Mouse (Mus musculus) megakaryocyte progenitor cell, adult 5-6 weeks (primary cell): ENCODE data around the gene Pfkfb4. TPM values are rescaled to one million over a fixed set of nuclear protein-coding genes. Genes with fewer than 3 reads are reported as not detected.

Source experiments
- ATAC-seq: replicated peaks from 2 replicates; pipeline ENCODE4 v1.8.0; 2016; ENCODE audit warnings: mild to moderate bottlenecking, moderate TSS enrichment, inconsistent platforms; ENCODE audit not compliant: poor library complexity
- total RNA-seq, 2 experiments: library from RNA; stranded (forward) in 1 of 2; stranded (reverse) in 1 of 2; fragments of 157-497, 149-512 nt in 1 of 2; fragments of 200-1000 nt in 1 of 2; gene quantifications; 2 replicates each; pipeline versions ENCODE4 v1.2.3 to v1.2.4; 2015 to 2017

Pfkfb4 gene
- total RNA-seq, 2 experiments from 2014 or later = 5.9 to 13.5 TPM

DNA sequence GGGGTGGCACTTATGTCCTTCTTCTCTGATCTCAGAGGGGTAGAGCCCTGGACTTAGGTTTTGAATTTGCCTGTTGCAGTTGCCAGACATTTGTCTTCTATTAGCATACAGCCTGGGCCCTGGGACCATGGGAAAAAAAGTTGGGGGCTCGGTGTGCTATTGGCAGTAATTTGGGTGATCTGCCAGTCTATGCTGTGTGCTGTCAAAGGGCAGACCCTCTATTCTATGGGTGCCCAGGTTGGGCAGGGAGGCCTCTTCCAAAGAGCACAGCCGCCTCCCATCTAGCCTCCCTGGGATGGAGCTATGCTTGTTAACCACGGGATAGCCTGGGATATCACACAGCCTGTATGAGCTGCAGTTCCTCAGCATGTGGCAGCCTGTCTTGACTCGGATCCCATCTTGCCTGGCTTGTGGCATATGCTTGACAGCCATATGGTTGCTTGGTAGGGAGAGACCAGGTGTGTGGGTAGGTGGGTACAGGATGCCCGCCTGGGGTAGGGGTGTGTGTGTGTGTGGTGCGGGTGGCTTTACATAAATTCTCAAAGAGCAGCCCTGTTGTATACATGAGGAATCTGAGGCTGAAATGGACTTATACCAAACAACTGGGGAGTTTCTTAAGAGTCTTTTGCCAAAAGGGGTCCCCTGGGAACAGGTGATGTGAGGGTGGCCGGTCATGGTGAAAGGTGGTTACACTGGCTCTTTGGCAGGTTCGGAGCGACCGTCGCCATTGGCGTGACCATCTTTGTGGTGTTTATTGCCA lies 63.9 kb downstream of the Pfkfb4 start:
- ATAC-seq = no peak

DNA sequence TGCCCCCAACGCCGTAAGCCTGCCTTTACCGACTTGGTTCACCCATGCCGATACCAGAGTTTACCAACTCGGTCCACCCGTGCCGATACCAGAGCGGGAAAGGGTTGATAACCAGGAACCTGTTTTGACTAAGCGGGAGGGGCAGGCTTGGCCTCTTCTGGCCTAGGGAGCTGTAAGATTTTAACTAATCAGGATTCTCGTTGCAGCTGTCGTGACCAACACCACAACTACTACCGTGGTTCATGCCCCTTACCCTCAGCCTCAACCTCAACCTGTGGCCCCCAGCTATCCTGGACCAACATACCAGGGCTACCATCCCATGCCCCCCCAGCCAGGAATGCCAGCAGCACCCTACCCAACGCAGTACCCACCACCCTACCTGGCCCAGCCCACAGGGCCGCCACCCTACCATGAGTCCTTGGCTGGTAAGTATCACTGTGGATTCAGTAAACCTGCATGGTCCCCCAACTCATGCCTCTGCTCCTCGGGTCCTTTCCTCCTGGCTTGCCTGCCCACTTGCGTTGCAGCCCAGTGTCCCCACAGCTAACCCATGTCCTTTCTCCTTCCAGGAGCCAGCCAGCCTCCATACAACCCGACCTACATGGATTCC lies 64.6 kb downstream of the Pfkfb4 start:
- ATAC-seq = no peak

DNA sequence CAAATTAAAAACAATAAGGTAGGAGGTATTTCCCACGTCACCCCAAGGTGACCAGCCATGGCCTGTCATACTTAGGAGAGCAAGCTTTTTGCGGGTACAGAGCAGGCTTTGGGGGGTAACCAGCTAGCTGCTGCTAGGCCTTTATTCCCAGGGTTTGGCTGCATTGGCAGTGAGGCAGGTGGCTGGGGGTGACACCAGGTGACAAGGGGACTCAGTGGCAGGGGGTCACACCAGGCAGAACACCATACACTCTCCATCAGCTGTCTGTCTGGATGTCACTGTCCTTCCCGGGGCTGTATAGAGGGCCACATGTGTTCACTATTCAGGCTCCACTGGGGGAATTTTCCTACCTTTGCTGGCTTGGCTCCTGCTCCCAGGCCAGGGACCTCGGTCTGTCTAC lies 65.3 kb downstream of the Pfkfb4 start:
- ATAC-seq = no peak

DNA sequence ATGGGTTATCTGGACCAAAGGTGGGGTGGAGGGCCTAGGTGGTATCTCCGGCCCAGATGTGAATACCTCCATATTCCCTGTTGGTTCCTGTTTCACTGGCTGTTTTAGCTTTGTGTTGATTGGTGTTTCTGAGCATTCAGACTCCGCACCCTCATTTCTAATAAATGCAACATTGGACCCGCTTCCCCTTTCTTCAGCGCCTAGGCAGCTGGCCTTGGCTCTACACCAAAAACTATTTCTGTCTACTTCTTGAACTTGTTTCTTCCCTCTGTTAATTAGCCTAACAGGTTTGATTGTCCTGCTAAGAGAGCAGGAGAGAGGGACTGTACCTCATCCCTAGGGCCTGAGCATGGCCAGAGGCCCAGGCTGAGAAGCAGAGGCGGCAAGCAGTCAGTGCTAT lies 66.0 kb downstream of the Pfkfb4 start:
- 0 out of 2 replicates have a peak, but pooled peaks have one; percentile 14 for ATAC-seq

DNA sequence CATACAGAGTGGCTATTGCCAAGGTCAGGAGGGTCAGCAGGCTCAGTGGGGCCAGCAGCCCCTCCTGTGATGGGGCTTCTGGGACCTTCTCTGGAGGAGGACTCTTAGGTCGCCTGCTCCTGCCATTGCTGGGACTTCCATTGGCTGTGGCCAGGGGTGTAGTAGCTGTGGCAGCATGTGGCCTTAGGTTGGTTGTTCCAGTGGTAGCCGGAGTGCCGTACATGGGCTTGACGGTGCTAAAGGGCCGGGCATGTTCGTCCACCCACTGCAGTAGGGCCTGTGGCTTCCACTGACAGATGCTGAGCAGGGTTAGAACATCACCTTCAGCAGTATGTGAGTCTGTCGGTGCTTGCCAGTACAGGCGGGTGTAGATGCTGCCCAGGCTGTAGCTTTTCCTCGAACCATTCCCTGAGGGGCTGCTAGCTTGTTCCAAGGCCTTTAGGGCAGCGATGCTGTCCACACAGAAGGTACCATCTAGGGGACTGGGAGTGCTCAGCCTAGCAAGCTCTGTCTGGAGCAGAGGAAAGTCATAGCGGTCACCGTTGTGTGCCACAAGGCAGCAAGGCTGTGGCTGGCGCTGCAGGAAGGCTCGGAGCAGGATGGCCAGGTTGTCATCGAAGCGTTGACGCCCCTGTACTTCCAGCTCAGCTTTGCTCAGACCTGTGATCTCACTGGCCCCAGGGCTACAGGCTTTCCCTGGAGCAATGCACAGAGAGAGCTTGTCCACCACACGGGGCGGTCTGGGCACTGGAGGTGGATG lies 66.6 kb downstream of the Pfkfb4 start:
- ATAC-seq = no peak

DNA sequence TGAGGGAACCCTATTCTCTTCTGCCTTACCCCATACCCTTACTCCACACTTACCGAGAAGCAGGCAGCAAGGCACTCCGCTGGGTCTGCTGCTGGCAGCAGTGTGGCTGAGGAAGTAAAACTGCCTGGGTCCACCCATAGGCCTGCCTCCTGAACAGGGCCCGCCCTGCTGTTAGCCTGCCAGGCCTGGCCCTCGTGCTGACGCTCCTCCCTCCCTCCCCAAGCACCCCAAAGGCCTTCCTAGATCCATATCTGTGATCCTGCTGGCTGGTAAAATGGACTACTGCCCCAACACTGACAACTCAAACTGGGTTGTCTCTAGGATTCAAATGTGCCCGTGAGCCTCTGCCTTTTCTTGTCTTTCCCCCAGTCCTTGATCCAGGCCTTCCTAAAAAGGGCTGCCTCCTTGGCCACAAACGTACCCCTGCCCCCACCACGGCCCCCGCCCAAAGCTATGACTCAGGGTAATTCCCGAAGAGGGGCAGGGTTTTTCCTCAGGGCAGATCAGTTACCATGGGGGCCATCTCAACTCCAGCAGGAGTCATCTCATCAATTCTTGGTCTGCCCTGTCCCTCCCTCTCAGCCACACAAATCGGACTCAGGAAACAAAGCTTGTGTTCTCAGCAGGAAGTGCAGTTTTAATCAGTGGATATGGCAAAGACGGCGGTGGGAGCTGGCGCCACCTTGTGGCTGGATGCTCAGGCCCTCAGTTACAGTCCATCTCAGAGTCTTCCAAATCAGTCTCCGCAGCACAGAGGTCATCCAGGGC lies 67.7 kb downstream of the Pfkfb4 start, which contains the start of gene Trex1:
Trex1 (minus strand) TSS at position 599 of the 768 bp plus-strand sequence.
- ATAC-seq = peak; percentile 70

DNA sequence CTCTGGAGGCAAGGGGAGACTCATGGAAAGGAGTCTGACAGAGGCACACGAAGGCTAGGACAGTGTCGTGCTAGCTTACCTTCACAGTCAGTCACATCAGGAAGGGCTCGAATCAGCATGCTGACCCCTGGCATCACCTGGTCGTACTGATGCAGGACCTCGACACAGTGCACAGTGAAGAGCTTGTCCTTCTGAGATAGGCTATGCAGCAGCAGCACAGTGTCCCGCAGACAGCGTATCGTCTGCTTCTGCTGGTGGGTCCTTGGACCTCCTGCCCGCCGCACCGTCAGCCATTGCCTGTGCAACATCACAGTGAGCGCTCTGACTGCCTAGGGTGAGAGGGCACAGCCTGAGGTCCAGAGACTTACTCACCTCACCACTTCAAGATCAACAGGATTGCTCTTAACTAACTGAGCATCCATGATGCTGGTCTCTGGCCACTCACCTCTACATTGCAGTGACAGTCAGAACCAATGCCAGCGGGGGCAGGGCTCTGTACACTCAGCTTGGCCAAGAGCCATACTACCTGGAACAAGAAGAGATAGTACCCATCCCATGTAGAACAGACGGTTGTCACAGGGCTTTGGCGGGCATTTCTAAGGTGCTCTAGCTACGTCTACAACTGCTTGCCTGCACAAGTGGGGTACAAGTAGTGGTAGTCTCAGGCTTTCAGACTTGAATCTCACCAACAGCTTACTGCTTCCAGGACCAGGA lies 68.8 kb downstream of the Pfkfb4 start:
- no peak for ATAC-seq

DNA sequence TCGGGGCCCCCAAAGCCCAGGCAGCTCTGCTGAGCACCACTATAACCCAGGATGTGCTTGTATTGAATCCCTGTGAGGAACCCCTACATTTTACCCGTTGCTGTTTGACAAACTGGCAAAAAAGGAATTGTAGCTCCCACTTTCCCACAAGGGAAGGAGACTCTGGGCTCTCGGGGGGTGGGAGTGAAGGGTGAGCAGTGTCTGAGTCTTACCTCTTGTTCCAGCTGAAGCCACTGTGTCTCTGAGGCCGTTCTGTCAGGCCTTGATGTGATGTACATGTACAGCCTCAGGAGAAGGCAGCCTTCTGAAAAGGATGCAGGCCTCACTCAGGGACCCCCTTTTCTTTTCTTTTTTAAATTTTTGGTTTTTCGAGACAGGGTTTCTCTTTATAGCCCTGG lies 69.3 kb downstream of the Pfkfb4 start:
- ATAC-seq = no peak

DNA sequence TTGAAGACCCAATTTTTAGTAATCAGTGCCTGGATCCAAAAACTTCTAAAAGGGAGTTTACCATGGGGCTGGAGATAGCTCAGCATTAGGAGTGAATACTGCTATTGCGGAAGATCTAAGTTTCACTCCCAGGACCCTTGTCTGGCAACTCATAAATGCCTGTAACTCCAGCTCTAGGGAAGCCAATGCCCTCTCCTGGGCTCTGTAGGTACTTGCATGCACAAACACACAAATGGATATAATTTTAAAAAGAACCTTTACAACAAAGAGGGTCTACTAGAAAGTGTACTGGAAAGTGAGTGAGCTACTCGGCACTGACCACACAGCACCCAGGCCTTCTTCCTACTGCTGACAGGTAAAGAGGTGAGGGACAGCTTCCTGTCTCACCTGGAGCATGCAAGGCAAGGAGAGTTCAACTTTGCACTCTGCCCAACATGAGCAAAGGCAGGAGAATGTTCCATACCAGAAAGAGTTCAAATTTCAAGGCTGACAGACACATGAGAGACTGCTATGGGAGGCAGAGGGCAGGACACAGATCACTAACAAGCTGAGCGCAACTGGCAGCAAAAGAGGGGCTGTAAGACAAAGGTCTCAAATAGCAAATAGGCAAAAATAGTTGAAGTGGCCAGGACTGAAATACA lies 76.6 kb downstream of the Pfkfb4 start:
- no peak; the same call in 1 of the 2 replicates for ATAC-seq

DNA sequence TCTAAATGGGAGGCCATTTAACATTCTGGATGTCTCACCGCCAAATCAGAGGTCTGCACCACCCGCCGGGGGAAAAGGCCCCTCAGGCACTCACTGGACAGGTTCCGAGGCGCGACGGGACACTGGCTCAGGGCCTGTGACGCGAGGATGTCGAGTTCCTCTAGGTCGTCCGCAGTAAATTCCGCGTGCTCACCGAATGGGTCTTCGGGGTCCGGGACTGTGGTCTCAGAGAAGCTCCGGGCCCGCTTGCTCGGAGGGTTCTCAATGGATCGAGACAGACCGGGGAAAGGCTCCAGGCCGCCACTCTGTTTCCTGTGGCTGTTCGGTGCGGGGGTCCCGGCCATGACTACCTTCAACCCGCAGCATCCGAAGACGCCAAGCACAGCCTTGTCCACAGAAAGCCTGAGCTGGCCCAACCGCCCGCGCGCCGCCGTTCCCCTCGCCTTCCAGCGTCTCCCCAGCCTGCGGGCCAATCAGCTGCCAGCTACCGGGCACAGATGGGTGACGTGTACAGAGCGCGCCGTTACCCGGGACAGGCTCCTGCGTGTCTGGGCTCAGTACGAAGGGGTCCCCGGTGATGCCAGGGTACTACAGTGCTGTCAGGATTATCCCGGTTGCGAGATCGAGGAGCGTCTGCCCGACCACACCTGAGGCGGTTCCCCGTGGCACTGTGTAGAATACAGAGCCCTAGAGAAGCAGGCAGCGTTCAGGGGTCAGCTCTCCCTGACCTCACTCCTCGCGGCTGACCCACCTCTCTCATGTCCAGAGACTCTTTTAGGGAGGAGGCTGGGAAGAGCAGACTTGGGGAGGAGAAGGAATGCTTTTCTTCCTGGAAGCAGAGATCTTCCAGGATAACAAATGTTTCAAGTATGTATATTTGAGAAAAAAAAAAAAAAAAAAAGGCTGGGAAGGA lies 82.3 kb downstream of the Pfkfb4 start, which contains the start of gene Atrip:
Atrip (minus strand) TSS at position 464 of the 913 bp plus-strand sequence.
- peak; percentile 97 for ATAC-seq

DNA sequence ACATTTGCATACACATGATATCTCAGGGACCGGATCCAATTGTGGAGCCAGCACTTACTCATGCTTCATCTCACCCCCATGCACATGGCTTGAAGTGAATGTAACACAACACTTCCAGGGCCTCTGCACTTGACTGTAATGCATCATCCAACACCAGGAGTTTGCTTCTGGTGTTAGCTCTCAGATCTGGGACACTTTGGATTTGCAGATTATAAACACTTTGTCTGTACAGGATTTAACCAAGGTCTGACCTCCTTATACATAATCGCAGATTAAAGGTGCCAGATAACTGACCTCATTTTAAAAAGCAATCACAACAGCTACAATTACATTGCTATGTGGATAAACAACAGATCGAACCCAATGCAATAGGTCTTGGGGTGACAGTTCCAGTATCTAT lies 88.9 kb downstream of the Pfkfb4 start:
- no peak for ATAC-seq

DNA sequence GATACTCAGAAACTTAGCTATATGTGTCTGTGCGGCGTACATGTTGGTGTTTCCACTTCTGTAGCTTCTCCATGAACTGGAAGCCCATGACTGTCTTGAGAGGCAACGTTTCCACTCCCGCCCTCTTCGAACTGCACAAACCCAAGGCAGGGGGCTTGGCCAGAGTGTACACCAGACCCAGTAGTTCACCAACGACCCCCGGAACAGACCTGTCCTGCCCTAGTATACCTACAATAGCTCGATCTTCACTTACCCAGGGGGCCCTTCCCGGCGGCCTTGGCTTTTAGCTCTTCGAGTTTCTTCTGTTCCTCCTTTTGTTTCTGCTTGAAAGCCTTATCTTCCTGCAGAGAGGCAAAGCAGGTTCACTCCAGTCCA lies 90.2 kb downstream of the Pfkfb4 start:
- ATAC-seq = no peak

Other genes starting within 250 kb of the Pfkfb4 start
- 12.9 and 21.1 TPM in 2 replicates for gene Ip6k2, start 208.0 kb upstream of the Pfkfb4 start, total RNA-seq (2015)
- 40.9 and 50.6 TPM in 2 replicates for gene Ip6k2, start 208.0 kb upstream of the Pfkfb4 start, total RNA-seq (2017)
- 8.4 and 8.7 TPM in 2 replicates for gene Nckipsd, start 183.4 kb upstream of the Pfkfb4 start, total RNA-seq (2015)
- 5.0 and 5.5 TPM in 2 replicates for gene Nckipsd, start 183.4 kb upstream of the Pfkfb4 start, total RNA-seq (2017)
- 4.5 and 5.4 TPM in 2 replicates for gene Celsr3, start 165.5 kb upstream of the Pfkfb4 start, total RNA-seq (2015)
- gene Celsr3, start 165.5 kb upstream of the Pfkfb4 start, total RNA-seq (2017) = 1.5 and 2.5 TPM in 2 replicates
- 7.2 and 11.7 TPM in 2 replicates for gene Slc26a6, start 138.5 kb upstream of the Pfkfb4 start, total RNA-seq (2015)
- gene Slc26a6, start 138.5 kb upstream of the Pfkfb4 start, total RNA-seq (2017) = 3.0 and 4.7 TPM in 2 replicates
- 0.35 TPM in 1 of 2 replicates, not detected in the other for gene Tmem89, start 77.2 kb upstream of the Pfkfb4 start, total RNA-seq (2015)
- 0.08 TPM in 1 of 2 replicates, not detected in the other for gene Tmem89, start 77.2 kb upstream of the Pfkfb4 start, total RNA-seq (2017)
- gene Uqcrc1, start 55.1 kb upstream of the Pfkfb4 start, total RNA-seq (2015) = 144 and 157 TPM in 2 replicates
- 256 and 338 TPM in 2 replicates for gene Uqcrc1, start 55.1 kb upstream of the Pfkfb4 start, total RNA-seq (2017)
- 0.02 and 0.12 TPM in 2 replicates for gene Col7a1, start 38.2 kb upstream of the Pfkfb4 start, total RNA-seq (2015)
- 0.12 and 1.3 TPM in 2 replicates for gene Col7a1, start 38.2 kb upstream of the Pfkfb4 start, total RNA-seq (2017)
- gene Ucn2, start 5.8 kb upstream of the Pfkfb4 start, total RNA-seq (2015) = not detected in 2 replicates
- gene Ucn2, start 5.8 kb upstream of the Pfkfb4 start, total RNA-seq (2017) = not detected in 2 replicates
- 19.7 and 20.5 TPM in 2 replicates for gene Shisa5, start 46.8 kb downstream of the Pfkfb4 start, total RNA-seq (2015)
- gene Shisa5, start 46.8 kb downstream of the Pfkfb4 start, total RNA-seq (2017) = 74.8 and 94.4 TPM in 2 replicates
- 22.4 and 24.1 TPM in 2 replicates for gene Trex1, start 68.0 kb downstream of the Pfkfb4 start, total RNA-seq (2015)
- gene Trex1, start 68.0 kb downstream of the Pfkfb4 start, total RNA-seq (2017) = 12.3 and 15.6 TPM in 2 replicates
- gene Atrip, start 82.3 kb downstream of the Pfkfb4 start, total RNA-seq (2015) = 13.3 and 17.6 TPM in 2 replicates
- 15.3 and 20.1 TPM in 2 replicates for gene Atrip, start 82.3 kb downstream of the Pfkfb4 start, total RNA-seq (2017)
- gene Ccdc51, start 90.7 kb downstream of the Pfkfb4 start, total RNA-seq (2015) = 5.8 and 8.6 TPM in 2 replicates
- gene Ccdc51, start 90.7 kb downstream of the Pfkfb4 start, total RNA-seq (2017) = 14.6 and 15.2 TPM in 2 replicates
- gene Tma7, start 90.8 kb downstream of the Pfkfb4 start, total RNA-seq (2015) = 411 and 433 TPM in 2 replicates
- gene Tma7, start 90.8 kb downstream of the Pfkfb4 start, total RNA-seq (2017) = 121 and 130 TPM in 2 replicates
- not detected in 2 replicates for gene Plxnb1, start 103.6 kb downstream of the Pfkfb4 start, total RNA-seq (2015)
- gene Plxnb1, start 103.6 kb downstream of the Pfkfb4 start, total RNA-seq (2017) = not detected in 2 replicates
- not detected in 2 replicates for gene Fbxw21, start 170.3 kb downstream of the Pfkfb4 start, total RNA-seq (2015)
- not detected in 2 replicates for gene Fbxw21, start 170.3 kb downstream of the Pfkfb4 start, total RNA-seq (2017)
- not detected in 2 replicates for gene Fbxw13, start 204.2 kb downstream of the Pfkfb4 start, total RNA-seq (2015)
- gene Fbxw13, start 204.2 kb downstream of the Pfkfb4 start, total RNA-seq (2017) = not detected in 2 replicates
- not detected in 2 replicates for gene Fbxw20, start 243.0 kb downstream of the Pfkfb4 start, total RNA-seq (2015)
- gene Fbxw20, start 243.0 kb downstream of the Pfkfb4 start, total RNA-seq (2017) = not detected in 2 replicates